Mouse (Mus musculus) heart, embryonic 15.5 days (tissue): ENCODE data around the gene Zscan2. TPM values are rescaled to one million over a fixed set of nuclear protein-coding genes. Genes with fewer than 3 reads are reported as not detected.
"Not testable (repeated sequence)": the region's sequence is repeated elsewhere in the genome, so short reads cannot be mapped to it uniquely, and the experiment has no call there.

ENCODE experiments used
- ATAC-seq: fragments of 200-750 bp; cut with Nextera tagmentation; replicated peaks from 2 replicates; pipeline ENCODE4 v1.8.0; 2017; ENCODE audit warnings: low read depth, moderate TSS enrichment; ENCODE audit not compliant: insufficient number of reproducible peaks, insufficient read depth, low FRiP score
- H3K27ac ChIP-seq: fragments of 300-500 bp; sonication (generic); 2 replicates; pipeline ENCODE4 v1.5.1; 2015; ENCODE audit warnings: mild to moderate bottlenecking, inconsistent platforms
- H3K27me3 ChIP-seq: fragments of 300-500 bp; sonication (generic); 2 replicates; pipeline ENCODE4 v1.6.1; 2015; ENCODE audit warnings: inconsistent platforms
- H3K36me3 ChIP-seq: fragments of 300-500 bp; sonication (generic); 2 replicates; pipeline ENCODE4 v1.6.1; 2015; ENCODE audit warnings: mild to moderate bottlenecking, inconsistent platforms
- H3K4me1 ChIP-seq: fragments of 300-500 bp; sonication (generic); replicated peaks from 2 replicates; pipeline ENCODE4 v1.6.1; 2015; ENCODE audit warnings: inconsistent platforms
- H3K4me2 ChIP-seq: fragments of 300-500 bp; sonication (generic); 2 replicates; pipeline ENCODE4 v1.6.1; 2015; ENCODE audit warnings: inconsistent platforms, mild to moderate bottlenecking, moderate library complexity
- H3K4me3 ChIP-seq: fragments of 300-500 bp; sonication (generic); 2 replicates; pipeline ENCODE4 v1.5.1; 2015; ENCODE audit warnings: mild to moderate bottlenecking, inconsistent platforms
- H3K9ac ChIP-seq: fragments of 300-500 bp; sonication (generic); 2 replicates; pipeline ENCODE4 v1.6.1; 2015; ENCODE audit warnings: mild to moderate bottlenecking, inconsistent platforms
- H3K9me3 ChIP-seq: fragments of 300-500 bp; sonication (generic); replicated peaks from 2 replicates; pipeline ENCODE4 v1.6.1; 2016; ENCODE audit warnings: inconsistent platforms
- WGBS: fragments of 180-500 bp; shearing (Covaris S2); methylation state at CpG from one replicate; pipeline ENCODE4 v1.1.7; 2015; ENCODE audit warnings: mixed read lengths; 5-methylcytosine and 5-hydroxymethylcytosine counted together
- polyA plus RNA-seq: library from polyadenylated mRNA; unstranded; fragments of >200 nt; fragmentation: Nextera tagmentation; extraction: Ambion mirVana; gene quantifications from 2 replicates; pipeline ENCODE4 v1.2.1, GENCODE M21; 2015

The Zscan2 gene
- polyA plus RNA-seq, 1 experiment from 2014 or later: 2.0 TPM

DNA sequence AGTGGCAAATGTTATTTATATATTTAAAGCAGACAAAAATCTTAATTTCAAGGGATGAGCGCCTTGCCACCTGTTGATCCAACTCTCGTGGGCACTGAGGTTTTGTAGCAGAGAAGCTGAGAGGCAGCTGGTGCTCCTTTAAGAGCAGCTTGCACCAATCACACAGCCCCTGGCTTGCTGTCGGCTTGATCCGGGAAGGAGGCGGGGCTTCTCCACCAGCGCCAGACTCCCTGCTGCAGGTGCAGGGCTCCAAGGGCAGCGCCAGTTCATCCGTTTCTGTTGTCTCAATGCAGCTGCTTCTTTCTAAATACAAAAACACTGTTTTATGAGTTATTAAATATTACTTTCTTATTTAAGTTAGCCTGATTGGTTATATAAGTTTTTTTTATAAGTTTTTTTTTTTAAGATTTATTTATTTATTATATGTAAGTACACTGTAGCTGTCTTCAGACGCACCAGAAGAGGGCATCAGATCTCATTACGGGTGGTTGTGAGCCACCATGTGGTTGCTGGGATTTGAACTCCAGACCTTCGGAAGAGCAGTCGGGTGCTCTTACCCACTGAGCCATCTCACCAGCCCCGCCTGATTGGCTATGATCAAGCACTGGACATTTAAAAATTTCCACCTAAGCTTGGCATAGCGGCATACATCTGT, 27.6 kb upstream of the Zscan2 start:
- not testable (repeated sequence) for H3K27me3 ChIP-seq, H3K36me3 ChIP-seq, H3K9ac ChIP-seq, H3K9me3 ChIP-seq, H3K4me3 ChIP-seq
- peak; percentile 82 for ATAC-seq
- Histone ChIP-seq H3K27ac (peak overlapping the region; percentile 26; the same call in 1 of the 2 replicates), H3K4me1 (peaks cover 35% of the 10 kb centered on the region), H3K4me2 (0 out of 2 replicates have a peak overlapping the region, but pooled peaks have one; percentile 9)
- 17% methylated on average over 14 of the region's 14 CpGs for WGBS

DNA sequence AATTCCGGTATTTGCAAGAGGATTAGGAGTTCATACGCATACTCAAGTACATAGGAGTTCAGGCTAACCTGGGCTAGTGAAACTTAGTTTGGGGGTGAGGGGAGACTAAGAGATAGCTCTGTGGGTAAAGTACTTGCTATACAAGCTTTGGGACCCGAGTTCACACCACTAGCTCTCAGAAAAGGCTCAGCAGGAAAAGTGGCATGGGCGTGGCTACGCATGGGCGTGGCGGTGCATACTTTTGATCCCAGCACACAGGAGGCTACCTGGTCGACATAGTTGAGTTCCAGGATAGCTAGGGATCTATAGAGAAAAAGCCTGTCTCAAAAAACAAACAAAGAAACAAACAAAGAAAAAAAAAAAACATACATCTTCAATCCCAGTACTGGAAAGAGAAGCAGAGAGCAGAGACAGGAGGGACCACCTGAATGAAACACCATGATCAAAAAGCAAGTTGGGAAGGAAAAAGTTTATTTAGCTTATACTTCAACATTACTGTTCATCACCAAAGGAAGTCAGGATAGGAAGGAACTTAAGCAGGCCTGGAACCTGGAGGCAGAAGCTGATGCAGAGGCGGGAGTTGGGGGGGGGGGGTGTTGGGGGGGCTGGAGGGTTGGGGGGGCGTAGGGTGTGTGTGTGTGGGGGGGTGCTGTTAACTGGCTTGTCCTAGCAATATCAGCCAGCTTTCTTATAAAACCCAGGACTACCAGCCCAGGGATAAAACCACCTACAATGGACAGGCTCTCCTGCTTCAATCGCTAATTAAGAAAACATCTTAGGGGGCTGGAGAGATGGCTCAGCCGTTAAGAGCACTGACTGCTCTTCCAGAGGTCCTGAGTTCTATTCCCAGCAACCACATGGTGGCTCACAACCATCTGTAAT, 26.8 kb upstream of the Zscan2 start:
- Histone ChIP-seq H3K4me2 (no peak overlapping the region), H3K36me3 (no peaks in the 10 kb centered on the region), H3K27me3 (no peaks in the 10 kb centered on the region), H3K4me1 (peaks cover 36% of the 10 kb centered on the region), H3K27ac (no peak overlapping the region), H3K4me3 (no peak overlapping the region), H3K9me3 (no peaks in the 10 kb centered on the region), H3K9ac (no peak overlapping the region)
- 34% methylated on average over 12 of the region's 12 CpGs for WGBS
- ATAC-seq: no peak

DNA sequence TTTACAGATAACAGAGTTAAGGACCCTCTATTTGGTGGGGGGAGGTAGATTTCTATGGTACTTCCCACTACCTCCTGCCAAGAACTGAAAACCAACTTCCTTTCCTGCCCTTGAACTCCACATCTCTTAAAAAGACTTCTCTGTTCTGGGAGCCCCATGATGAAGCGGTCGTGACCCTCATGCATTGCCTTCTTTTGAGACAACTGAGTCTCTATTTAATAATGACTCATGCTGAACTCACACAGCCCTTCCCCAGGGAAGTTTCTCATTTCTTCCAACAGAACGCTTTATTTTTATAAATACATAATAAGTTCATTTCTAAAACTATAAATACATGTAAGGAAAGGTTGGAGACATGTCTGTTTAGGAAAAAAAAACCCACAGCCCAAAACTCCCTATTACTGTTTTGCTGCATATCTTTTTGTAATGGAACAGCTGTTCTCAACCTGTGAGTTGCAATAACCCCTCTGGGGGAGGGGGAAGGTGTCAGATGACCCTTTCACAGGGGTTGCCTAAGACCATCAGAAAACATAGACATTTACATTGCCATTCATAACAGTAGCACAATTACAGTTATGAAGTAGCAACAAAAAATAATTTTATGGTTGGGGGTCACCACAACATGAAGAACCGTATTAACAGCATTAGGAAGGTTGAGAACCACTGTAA, 24.6 kb upstream of the Zscan2 start:
- Histone ChIP-seq H3K36me3 (no peaks in the 10 kb centered on the region), H3K9me3 (no peaks in the 10 kb centered on the region), H3K27me3 (no peaks in the 10 kb centered on the region), H3K4me2 (no peak overlapping the region), H3K4me1 (peaks cover 29% of the 10 kb centered on the region), H3K4me3 (no peak overlapping the region), H3K9ac (no peak overlapping the region), H3K27ac (no peak overlapping the region)
- 65% methylated on average over 4 of the region's 4 CpGs for WGBS
- no peak for ATAC-seq

GRCm38 (mm10) chr7:80837736-80838135, 23.0 kb upstream of the Zscan2 start:
- Histone ChIP-seq H3K9me3 (no peaks in the 10 kb centered on the region), H3K4me3 (no peak overlapping the region), H3K4me1 (peaks cover 20% of the 10 kb centered on the region), H3K4me2 (no peak overlapping the region), H3K27ac (no peak overlapping the region), H3K9ac (no peak overlapping the region), H3K27me3 (no peaks in the 10 kb centered on the region), H3K36me3 (no peaks in the 10 kb centered on the region)
- WGBS: 35% methylated on average over 9 of the region's 9 CpGs
- no peak for ATAC-seq

- H3K27ac ChIP-seq: no peak overlapping the region
- H3K27me3 ChIP-seq: no peaks in the 10 kb centered on the region
- H3K9me3 ChIP-seq: no peaks in the 10 kb centered on the region
- H3K4me3 ChIP-seq: no peak overlapping the region
- H3K4me1 ChIP-seq: peaks cover 16% of the 10 kb centered on the region
- H3K36me3 ChIP-seq: no peaks in the 10 kb centered on the region
- H3K4me2 ChIP-seq: no peak overlapping the region
- WGBS: 47% methylated on average over 7 of the region's 7 CpGs
- no peak overlapping the region for H3K9ac ChIP-seq
- no peak for ATAC-seq
Measured at GRCm38 (mm10) chr7:80838247-80838646, 22.5 kb upstream of the Zscan2 start.

GRCm38 (mm10) chr7:80839755-80840154, 21.0 kb upstream of the Zscan2 start:
- Histone ChIP-seq H3K4me1 (peaks cover 13% of the 10 kb centered on the region), H3K27me3 (no peaks in the 10 kb centered on the region), H3K4me2 (no peak overlapping the region), H3K36me3 (no peaks in the 10 kb centered on the region), H3K9ac (no peak overlapping the region), H3K9me3 (no peaks in the 10 kb centered on the region), H3K4me3 (no peak overlapping the region), H3K27ac (no peak overlapping the region)
- no peak for ATAC-seq

GRCm38 (mm10) chr7:80840241-80840640, 20.5 kb upstream of the Zscan2 start:
- Histone ChIP-seq H3K9me3 (no peaks in the 10 kb centered on the region), H3K4me1 (peaks cover 13% of the 10 kb centered on the region), H3K36me3 (no peaks in the 10 kb centered on the region), H3K27ac (no peak overlapping the region), H3K9ac (no peak overlapping the region), H3K27me3 (no peaks in the 10 kb centered on the region), H3K4me2 (no peak overlapping the region), H3K4me3 (no peak overlapping the region)
- WGBS: 59% methylated on average over 1 of the region's 1 CpGs
- no peak for ATAC-seq

DNA sequence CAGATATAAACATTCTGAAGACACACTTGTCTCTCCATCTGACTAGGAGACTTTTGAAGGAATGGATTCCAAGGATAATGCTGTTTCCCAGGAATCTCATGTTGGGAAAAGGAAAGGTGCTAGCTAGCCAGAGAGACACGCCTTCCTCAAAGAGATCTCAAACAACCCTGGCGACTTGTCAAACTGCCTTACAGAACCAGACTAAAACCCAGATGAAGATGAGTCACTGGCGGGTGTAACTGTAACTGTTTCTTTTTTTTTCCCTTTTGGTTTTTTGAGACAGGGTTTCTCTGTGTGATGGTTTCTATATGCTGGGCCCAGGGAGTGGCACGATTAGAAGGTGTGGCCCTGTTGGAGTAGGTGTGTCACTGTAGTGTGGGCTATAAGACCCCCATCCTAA, 19.8 kb upstream of the Zscan2 start:
- H3K4me3 ChIP-seq: no peak overlapping the region
- WGBS: 76% methylated on average over 4 of the region's 4 CpGs
- H3K9ac ChIP-seq: no peak overlapping the region
- no peak for ATAC-seq
- no peak overlapping the region for H3K4me2 ChIP-seq
- H3K9me3 ChIP-seq: no peaks in the 10 kb centered on the region
- no peaks in the 10 kb centered on the region for H3K27me3 ChIP-seq
- H3K27ac ChIP-seq: no peak overlapping the region
- peaks cover 9% of the 10 kb centered on the region for H3K4me1 ChIP-seq
- no peaks in the 10 kb centered on the region for H3K36me3 ChIP-seq

GRCm38 (mm10) chr7:80842132-80842531, 18.6 kb upstream of the Zscan2 start:
- Histone ChIP-seq H3K9me3 (no peaks in the 10 kb centered on the region), H3K4me1 (peaks cover 9% of the 10 kb centered on the region), H3K27ac (no peak overlapping the region), H3K27me3 (no peaks in the 10 kb centered on the region), H3K36me3 (no peaks in the 10 kb centered on the region), H3K9ac (no peak overlapping the region), H3K4me2 (no peak overlapping the region), H3K4me3 (no peak overlapping the region)
- no peak for ATAC-seq
- 68% methylated on average over 5 of the region's 5 CpGs for WGBS

DNA sequence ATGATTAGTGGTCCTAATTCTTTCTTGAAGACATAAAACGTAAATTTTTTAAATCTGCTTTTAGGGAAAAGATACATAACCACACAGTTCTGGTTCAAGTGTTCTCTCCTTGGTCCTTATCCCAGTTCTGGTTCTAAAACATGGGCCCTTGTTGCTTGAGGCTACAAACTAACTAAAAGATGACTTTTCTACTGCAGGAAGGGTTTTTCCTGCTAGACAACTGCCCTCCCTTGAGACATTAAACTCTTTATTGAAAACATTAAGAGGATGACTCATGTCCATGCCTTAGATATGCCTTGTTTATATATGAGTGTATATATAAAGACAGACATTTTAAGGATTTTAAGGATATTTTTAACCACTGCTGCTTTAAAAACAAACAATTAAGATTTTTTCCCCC, 17.5 kb upstream of the Zscan2 start:
- no peak overlapping the region for H3K4me2 ChIP-seq

DNA sequence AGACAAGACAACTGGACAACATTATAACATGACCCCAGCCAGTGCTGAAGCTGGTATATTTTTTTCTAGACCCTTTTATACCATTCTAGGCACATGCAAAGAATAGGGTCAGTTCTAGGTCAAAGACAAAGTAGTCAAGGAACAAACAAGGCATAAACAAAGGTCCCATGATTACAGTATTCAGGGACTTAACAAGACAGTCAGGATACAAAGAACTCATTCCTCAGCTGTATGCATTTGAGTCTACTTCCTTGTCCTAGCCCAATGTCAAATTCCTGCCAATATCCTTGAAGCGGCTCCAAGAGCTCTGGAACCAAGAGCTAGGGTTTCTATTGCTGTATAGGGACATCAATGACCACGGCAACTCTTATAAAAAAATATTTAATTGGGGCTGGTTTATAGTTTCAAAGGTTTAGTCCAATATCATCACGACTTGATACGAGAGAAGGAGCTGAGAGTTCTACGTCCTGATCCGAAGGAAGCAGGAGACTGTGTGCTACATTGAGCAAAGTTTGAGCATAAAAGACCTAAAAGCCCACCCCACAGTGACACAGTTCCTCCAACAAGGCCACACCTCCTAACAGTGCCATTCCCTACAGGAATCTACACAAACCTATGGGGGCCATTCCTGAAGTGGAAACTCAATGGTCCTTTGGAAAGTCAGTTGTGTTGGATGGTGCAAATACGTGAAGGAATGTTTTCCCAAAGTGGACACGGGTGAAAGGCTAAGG, 16.6 kb upstream of the Zscan2 start:
- Histone ChIP-seq H3K27me3 (no peaks in the 10 kb centered on the region), H3K4me3 (no peak overlapping the region), H3K36me3 (no peaks in the 10 kb centered on the region), H3K4me2 (no peak overlapping the region), H3K9me3 (no peaks in the 10 kb centered on the region), H3K27ac (no peak overlapping the region), H3K4me1 (0 out of 2 replicates have a peak, but pooled peaks cover under 1% of the 10 kb centered on the region), H3K9ac (no peak overlapping the region)
- no peak for ATAC-seq
- WGBS: 90% methylated on average over 8 of the region's 8 CpGs

More for the DNA sequence above, 17.5 kb upstream of the Zscan2 start:
- Histone ChIP-seq H3K27me3 (no peaks in the 10 kb centered on the region), H3K9me3 (no peaks in the 10 kb centered on the region), H3K36me3 (no peaks in the 10 kb centered on the region), H3K9ac (no peak overlapping the region), H3K4me3 (no peak overlapping the region), H3K27ac (no peak overlapping the region), H3K4me1 (peaks cover 2% of the 10 kb centered on the region)
- 73% methylated on average over 1 of the region's 1 CpGs for WGBS
- no peak for ATAC-seq
